Mouse (Mus musculus): ENCODE data around the gene Bmpr1b.

- TF ChIP-seq GATA1 (IDR thresholded peaks at IDR 0.05; ENCODE audit: borderline replicate concordance, low read length): no peak
- TF ChIP-seq FLI1 (IDR thresholded peaks at IDR 0.05; ENCODE audit: low read length): no peak
Observed at GRCm38 (mm10) chr3:142019716-142020115, 149.5 kb downstream of the Bmpr1b start.
